Mouse (Mus musculus) heart, postnatal 0 days (tissue): ENCODE measurements around the gene Tmc6.

Experiments used
- CTCF ChIP-seq: IDR thresholded peaks from 2 replicates; pipeline ENCODE4 v1.5.1; 2016; ENCODE audit warnings: antibody characterized with exemption, control low read depth, low read depth
- EP300 ChIP-seq: IDR thresholded peaks from 2 replicates; pipeline ENCODE4 v1.6.1; 2016; ENCODE audit warnings: antibody characterized with exemption, low read depth

DNA sequence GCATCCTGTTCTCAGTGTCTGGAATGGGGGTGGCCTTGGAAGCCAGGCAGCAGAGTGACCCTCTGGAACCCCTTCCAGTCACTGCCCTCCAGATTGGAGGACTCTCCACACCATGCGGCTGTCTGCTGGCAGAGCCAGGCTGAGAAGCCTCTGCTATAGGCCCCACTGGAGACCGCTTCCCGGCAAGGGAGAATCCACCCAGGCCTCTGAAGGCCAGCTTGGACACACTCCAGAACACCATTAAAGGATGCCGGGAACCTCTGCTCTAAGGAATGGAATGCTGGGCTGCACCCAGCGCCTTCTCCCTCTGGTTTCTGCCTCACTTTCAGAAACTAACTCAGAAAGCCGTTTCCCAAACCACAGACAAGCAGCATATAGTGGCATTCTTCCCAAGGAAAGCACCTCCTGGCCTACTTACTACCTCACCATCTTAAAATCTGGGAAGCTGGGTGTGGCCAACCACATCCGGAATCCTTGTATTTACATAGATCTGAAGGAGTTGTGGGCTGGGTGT is 40.8 kb upstream of the Tmc6 start:
- TF ChIP-seq CTCF (no peak), EP300 (no peak)
